Mouse (Mus musculus) spleen, postnatal 10 days (tissue): Measurements from ENCODE around the gene Prdm11.
A peak's percentile ranks its signal among the peaks of the same experiment; 100 is the strongest.

Experiments
- DNase-seq, 2 experiments: peaks; one replicate each; pipeline ENCODE4 v3.0.0; 2021 to 2022; ENCODE audit warnings: low spot score in 2 of 2

The Prdm11 gene

GRCm38 (mm10) chr2:93012976-93013375 lies 33.0 kb downstream of the Prdm11 start:
- no peak for DNase-seq

- DNase-seq = no peak
Observed at GRCm38 (mm10) chr2:93011933-93012332, 34.0 kb downstream of the Prdm11 start.

- no peak for DNase-seq
Observed at GRCm38 (mm10) chr2:93011465-93011864, 34.5 kb downstream of the Prdm11 start.

- DNase-seq = no peak
Observed at GRCm38 (mm10) chr2:93007967-93008685, 37.8 kb downstream of the Prdm11 start.

GRCm38 (mm10) chr2:93005028-93005427 lies 40.9 kb downstream of the Prdm11 start:
- DNase-seq = no peak

- DNase-seq = no peak
Observed at GRCm38 (mm10) chr2:92991976-92992375, 54.0 kb downstream of the Prdm11 start.

GRCm38 (mm10) chr2:92989593-92989992 lies 56.4 kb downstream of the Prdm11 start:
- DNase-seq = no peak

- peak in 1 of 2 experiments; percentile 46 for DNase-seq
Observed at GRCm38 (mm10) chr2:92987901-92988631, 57.9 kb downstream of the Prdm11 start.

- DNase-seq = no peak
Observed at GRCm38 (mm10) chr2:92987108-92987618, 58.8 kb downstream of the Prdm11 start.

- no peak for DNase-seq
Observed at GRCm38 (mm10) chr2:92985600-92985999, 60.4 kb downstream of the Prdm11 start.

GRCm38 (mm10) chr2:92985171-92985570 lies 60.8 kb downstream of the Prdm11 start:
- DNase-seq = no peak

- no peak for DNase-seq
Observed at GRCm38 (mm10) chr2:92984321-92985108, 61.5 kb downstream of the Prdm11 start.

- no peak for DNase-seq
Observed at GRCm38 (mm10) chr2:92983273-92983620, 62.7 kb downstream of the Prdm11 start.

- no peak for DNase-seq
Observed at GRCm38 (mm10) chr2:92982591-92983272, 63.2 kb downstream of the Prdm11 start.

- no peak for DNase-seq
Observed at GRCm38 (mm10) chr2:92980165-92980564, 65.8 kb downstream of the Prdm11 start.

GRCm38 (mm10) chr2:92975031-92975790 lies 70.8 kb downstream of the Prdm11 start:
- DNase-seq = no peak

- no peak for DNase-seq
Observed at GRCm38 (mm10) chr2:92973646-92974045, 72.3 kb downstream of the Prdm11 start.

GRCm38 (mm10) chr2:92972071-92972470 lies 73.9 kb downstream of the Prdm11 start:
- DNase-seq = no peak

GRCm38 (mm10) chr2:92971536-92971935 lies 74.4 kb downstream of the Prdm11 start:
- DNase-seq = no peak

GRCm38 (mm10) chr2:92971069-92971468 lies 74.9 kb downstream of the Prdm11 start:
- DNase-seq = no peak

- no peak for DNase-seq
Observed at GRCm38 (mm10) chr2:92967839-92968166, 78.2 kb downstream of the Prdm11 start.
